Mouse (Mus musculus) myocyte (in vitro differentiated cells): ENCODE results near the gene Ptprb. TPM values are rescaled to one million over a fixed set of nuclear protein-coding genes. Genes with fewer than 3 reads are reported as not detected.
A peak's percentile ranks its signal among the peaks of the same experiment; 100 is the strongest.

Source experiments
- H3K27me3 ChIP-seq: one replicate; pipeline ENCODE4 v1.6.1; 2011; ENCODE audit not compliant: control insufficient read depth, insufficient read depth, insufficient read length
- H3K36me3 ChIP-seq: one replicate; pipeline ENCODE4 v1.6.1; 2011; ENCODE audit not compliant: control insufficient read depth, insufficient read depth
- H3K4me2 ChIP-seq: one replicate; pipeline ENCODE4 v1.6.1; 2011; ENCODE audit warnings: low read depth, control low read depth
- H3K4me3 ChIP-seq: one replicate; pipeline ENCODE4 v1.5.1; 2011; ENCODE audit warnings: mild to moderate bottlenecking, control low read depth, moderate library complexity
- H3K79me2 ChIP-seq: one replicate; pipeline ENCODE4 v1.6.1; 2011; ENCODE audit not compliant: control insufficient read depth, insufficient read depth
- H3ac ChIP-seq: one replicate; pipeline ENCODE4 v1.6.1; 2011; ENCODE audit not compliant: control insufficient read depth, insufficient read length
- CEBPB ChIP-seq: IDR thresholded peaks from 2 replicates; pipeline ENCODE4 v1.6.1; 2011; ENCODE audit warnings: mild to moderate bottlenecking, moderate library complexity; ENCODE audit not compliant: poor library complexity, insufficient read depth, severe bottlenecking
- E2F4 ChIP-seq: IDR thresholded peaks from one replicate; pipeline ENCODE4 v1.6.1; 2011; ENCODE audit warnings: mild to moderate bottlenecking, control low read depth, moderate library complexity; ENCODE audit not compliant: insufficient read depth
- MAX ChIP-seq: IDR thresholded peaks from one replicate; pipeline ENCODE4 v1.6.1; 2011; ENCODE audit warnings: low read depth, mild to moderate bottlenecking, control low read depth
- MYOD1 ChIP-seq, 3 experiments: IDR thresholded peaks; one replicate each; pipeline ENCODE4 v1.6.1; 2011; ENCODE audit warnings: control low read depth in 2 of 3, low read depth in 2 of 3, mild to moderate bottlenecking in 2 of 3, moderate library complexity in 1 of 3; ENCODE audit not compliant: insufficient read length in 2 of 3, control insufficient read depth in 1 of 3
- MYOG ChIP-seq, 3 experiments: IDR thresholded peaks; one replicate each; pipeline ENCODE4 v1.6.1; 2011; ENCODE audit warnings: control low read depth in 2 of 3, low read depth in 2 of 3, mild to moderate bottlenecking in 2 of 3; ENCODE audit not compliant: insufficient read length in 2 of 3, control insufficient read depth in 1 of 3, insufficient read depth in 1 of 3
- POLR2A ChIP-seq: IDR thresholded peaks from one replicate; pipeline ENCODE4 v1.6.1; 2011; ENCODE audit warnings: low read depth, mild to moderate bottlenecking, control low read depth, moderate library complexity; ENCODE audit not compliant: insufficient read length
- POLR2AphosphoS2 ChIP-seq: IDR thresholded peaks from one replicate; pipeline ENCODE4 v1.6.1; 2011; ENCODE audit warnings: low read depth, control low read depth; ENCODE audit not compliant: insufficient read length
- REST ChIP-seq: IDR thresholded peaks from one replicate; pipeline ENCODE4 v1.6.1; 2011; ENCODE audit warnings: mild to moderate bottlenecking, control low read depth, moderate library complexity; ENCODE audit not compliant: insufficient read depth, insufficient read length
- SRF ChIP-seq: IDR thresholded peaks from one replicate; pipeline ENCODE4 v1.6.1; 2011; ENCODE audit warnings: low read depth; ENCODE audit not compliant: control insufficient read depth, insufficient read length
- TCF3 ChIP-seq: IDR thresholded peaks from one replicate; pipeline ENCODE4 v1.6.1; 2011; ENCODE audit warnings: low read depth, control low read depth; ENCODE audit not compliant: insufficient read length
- USF1 ChIP-seq: IDR thresholded peaks from one replicate; pipeline ENCODE4 v1.6.1; 2011; ENCODE audit warnings: low read depth, mild to moderate bottlenecking, control low read depth, moderate library complexity
- polyA plus RNA-seq: library from polyadenylated mRNA; unstranded; fragments of >200 nt; fragmentation: generic; extraction: Trizol; gene quantifications from one replicate; pipeline ENCODE4 v1.2.1, GENCODE M21; 2012; ENCODE audit warnings: missing spikeins

Ptprb gene
- polyA plus RNA-seq, 1 experiment, result 0.01 TPM

GRCm38 (mm10) chr10:116426176-116426575, 150.9 kb downstream of the Ptprb start:
- no peaks in the 10 kb centered on the region for H3K79me2 ChIP-seq
- no peaks in the 10 kb centered on the region for H3K36me3 ChIP-seq
- H3K27me3 ChIP-seq, result no peaks in the 10 kb centered on the region
- no peak overlapping the region for H3K4me3 ChIP-seq
- no peak overlapping the region for H3ac ChIP-seq
- TF ChIP-seq USF1, result no peak
- TF ChIP-seq E2F4, result no peak
- no peak for TF ChIP-seq TCF3
- no peak for TF ChIP-seq MYOG (IDR thresholded peaks at IDR 0.05; ENCODE audit: control insufficient read depth in 1 of 3, insufficient read depth in 1 of 3, insufficient read length in 2 of 3, low read depth in 2 of 3)
- no peak for TF ChIP-seq SRF
- no peak for TF ChIP-seq MAX
- no peak for TF ChIP-seq POLR2AphosphoS2
- TF ChIP-seq POLR2A, result no peak
- no peak for TF ChIP-seq MYOD1 (IDR thresholded peaks at IDR 0.05; ENCODE audit: control insufficient read depth in 1 of 3, insufficient read length in 2 of 3, low read depth in 2 of 3)
- H3K4me2 ChIP-seq, result peak overlapping the region; percentile 44

- Histone ChIP-seq H3K79me2 (no peaks in the 10 kb centered on the region), H3K4me2 (no peak overlapping the region), H3ac (no peak overlapping the region), H3K36me3 (no peaks in the 10 kb centered on the region), H3K4me3 (no peak overlapping the region), H3K27me3 (no peaks in the 10 kb centered on the region)
- TF ChIP-seq CEBPB (no peak), POLR2A (no peak), MAX (no peak), POLR2AphosphoS2 (no peak), E2F4 (no peak)
These were observed 152.9 kb downstream of the Ptprb start for GRCm38 (mm10) chr10:116428026-116428780.

GRCm38 (mm10) chr10:116432421-116432820, 157.1 kb downstream of the Ptprb start:
- Histone ChIP-seq H3K4me2 (no peak overlapping the region), H3K27me3 (no peaks in the 10 kb centered on the region), H3K79me2 (no peaks in the 10 kb centered on the region), H3K36me3 (no peaks in the 10 kb centered on the region), H3ac (no peak overlapping the region), H3K4me3 (no peak overlapping the region)
- TF ChIP-seq MAX (no peak), CEBPB (no peak)

GRCm38 (mm10) chr10:116435455-116435854, 160.1 kb downstream of the Ptprb start:
- TF ChIP-seq POLR2A, result no peak
- TF ChIP-seq REST, result no peak
- no peak for TF ChIP-seq USF1
- no peak for TF ChIP-seq MYOD1 (IDR thresholded peaks at IDR 0.05; ENCODE audit: control insufficient read depth in 1 of 3, insufficient read length in 2 of 3, low read depth in 2 of 3)
- no peak for TF ChIP-seq E2F4
- TF ChIP-seq TCF3, result no peak
- H3K79me2 ChIP-seq, result no peaks in the 10 kb centered on the region
- no peaks in the 10 kb centered on the region for H3K27me3 ChIP-seq
- no peak overlapping the region for H3K4me2 ChIP-seq
- no peak overlapping the region for H3K4me3 ChIP-seq
- no peak overlapping the region for H3ac ChIP-seq
- no peaks in the 10 kb centered on the region for H3K36me3 ChIP-seq

Other genes starting within 250 kb of the Ptprb start
- gene 4933416C03Rik, start 161.6 kb upstream of the Ptprb start, polyA plus RNA-seq, result not detected
- gene Kcnmb4, start 198.4 kb downstream of the Ptprb start, polyA plus RNA-seq, result 2.1 TPM